Mouse (Mus musculus): ENCODE measurements around the gene March4.

Gene March4

DNA sequence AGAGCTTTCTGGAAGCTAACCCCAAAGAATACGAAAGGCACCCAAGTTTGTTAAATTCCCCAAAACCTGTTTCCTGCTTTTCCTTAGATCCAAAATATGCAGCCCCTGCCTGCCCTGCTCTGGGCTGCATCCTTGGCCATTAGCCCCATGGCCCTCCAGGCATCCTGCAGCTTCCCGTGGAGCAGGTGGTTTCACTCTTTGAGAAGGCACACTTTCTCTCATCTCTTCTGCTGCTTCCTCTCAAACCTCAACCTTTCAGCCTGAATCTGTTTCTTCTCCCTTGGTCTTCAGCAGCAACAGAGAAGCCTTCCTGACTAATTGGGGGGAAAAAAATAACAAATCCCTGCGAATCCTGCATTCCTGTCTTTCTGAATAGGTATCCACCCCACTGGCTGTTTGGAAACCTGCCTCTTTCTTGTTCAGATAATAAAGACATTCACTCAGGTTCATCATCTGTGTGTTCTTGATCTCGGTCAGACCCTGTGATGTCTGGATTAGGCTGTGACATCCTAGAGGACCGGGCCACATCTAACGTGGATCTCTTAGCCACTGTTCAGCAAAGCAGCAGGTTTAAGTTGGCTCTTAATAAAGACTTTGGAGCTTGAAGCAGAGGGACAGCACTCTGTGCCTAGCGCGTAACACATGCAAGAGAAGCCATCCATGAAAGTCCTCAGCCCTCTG, 6.1 kb downstream of the March4 start:
- no peak for DNase-seq (ENCODE audit: low read depth)

DNA sequence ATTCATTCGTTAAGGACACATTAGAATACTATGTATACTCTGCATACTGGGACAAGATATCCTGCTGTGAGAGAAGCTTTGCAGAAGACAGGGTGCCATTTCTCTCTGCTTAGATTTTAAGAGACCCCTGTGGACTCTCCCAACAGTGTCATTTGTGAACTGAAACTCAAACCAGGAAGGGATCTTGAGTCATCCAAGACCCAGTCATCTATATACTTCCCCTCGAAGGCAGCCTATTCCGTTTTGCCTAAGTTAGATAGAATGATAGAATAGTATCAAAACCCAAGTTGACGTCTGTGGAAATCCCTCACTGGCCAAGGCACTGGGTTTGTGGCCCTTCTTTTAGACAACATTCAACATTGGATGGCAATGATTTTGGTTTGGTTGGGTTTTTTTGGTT, 7.5 kb downstream of the March4 start:
- no peak for DNase-seq (ENCODE audit: low read depth)

DNA sequence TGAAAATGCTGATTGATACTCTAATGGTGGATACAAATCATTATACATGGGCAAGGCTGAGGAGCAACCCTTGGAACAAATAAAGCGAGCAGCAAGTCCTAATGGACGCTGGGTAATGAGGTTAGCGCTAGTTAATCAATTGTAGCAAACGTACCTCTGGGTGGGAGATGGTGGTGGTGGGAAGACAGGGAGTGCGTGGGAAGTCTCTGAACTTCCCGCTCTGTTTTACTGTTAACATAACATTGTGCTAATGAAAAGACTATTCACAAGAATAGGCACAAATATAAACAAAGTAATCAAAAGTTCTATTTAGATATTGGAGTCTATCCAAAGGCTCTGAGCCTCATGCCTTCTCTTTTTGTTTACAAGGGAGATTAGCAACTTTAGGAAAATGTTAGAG, 13.1 kb downstream of the March4 start:
- DNase-seq (ENCODE audit: low read depth), result no peak

DNA sequence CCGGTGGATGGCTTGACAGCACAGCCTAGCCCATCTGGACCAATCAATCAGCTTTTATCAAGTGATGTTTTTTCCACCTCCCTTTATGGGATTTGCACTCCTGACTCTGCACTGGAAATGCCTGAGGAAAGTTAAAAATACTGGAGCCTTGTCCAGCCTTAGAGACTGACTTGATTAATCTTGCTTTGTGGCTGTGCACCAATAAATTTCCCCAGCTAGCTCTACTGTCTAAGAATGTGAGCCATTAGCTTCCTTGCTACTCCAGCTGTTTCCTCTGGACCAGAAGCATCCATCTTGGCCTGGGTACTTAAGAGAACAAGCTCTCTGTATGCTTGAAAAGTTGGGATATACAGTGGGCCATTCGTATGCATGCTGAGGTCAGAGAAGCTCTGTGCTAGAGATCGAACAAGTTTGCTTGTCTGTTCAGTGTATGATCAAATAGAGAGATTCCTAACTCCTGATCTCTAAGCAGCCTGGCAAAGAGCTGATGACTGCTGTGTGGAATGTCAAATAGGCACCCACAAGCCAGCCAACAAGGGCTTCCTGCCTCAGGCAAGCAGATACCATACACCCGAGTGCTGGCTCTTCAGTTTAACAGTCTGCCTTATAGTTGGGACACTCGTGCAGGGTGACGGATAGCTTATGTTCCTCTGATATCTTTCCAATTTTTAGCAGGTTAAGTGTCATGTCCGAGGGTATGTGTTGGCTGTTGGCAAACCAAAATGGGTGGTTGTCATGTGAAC, 25.8 kb downstream of the March4 start:
- no peak for DNase-seq (ENCODE audit: low read depth)

DNA sequence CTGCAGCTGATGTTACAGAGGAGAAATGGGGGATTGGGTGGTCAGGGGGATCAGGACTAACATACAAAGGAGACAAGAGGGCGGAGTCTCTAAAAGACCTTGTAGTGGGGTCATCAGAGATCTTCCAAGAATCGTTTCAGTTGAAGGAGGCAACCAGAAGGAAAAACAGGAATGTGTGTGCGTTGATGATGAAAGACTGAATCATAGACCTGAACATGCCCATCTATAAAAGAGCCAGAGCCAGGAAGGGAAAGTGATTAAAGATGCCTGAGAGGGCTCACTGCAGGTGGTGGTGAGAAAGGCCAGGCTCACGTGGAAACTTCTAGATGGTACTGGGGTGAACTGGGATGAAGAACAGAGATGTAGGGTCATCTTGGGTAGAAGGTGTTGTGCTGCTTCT, 27.2 kb downstream of the March4 start:
- DNase-seq (ENCODE audit: low read depth), result no peak

DNA sequence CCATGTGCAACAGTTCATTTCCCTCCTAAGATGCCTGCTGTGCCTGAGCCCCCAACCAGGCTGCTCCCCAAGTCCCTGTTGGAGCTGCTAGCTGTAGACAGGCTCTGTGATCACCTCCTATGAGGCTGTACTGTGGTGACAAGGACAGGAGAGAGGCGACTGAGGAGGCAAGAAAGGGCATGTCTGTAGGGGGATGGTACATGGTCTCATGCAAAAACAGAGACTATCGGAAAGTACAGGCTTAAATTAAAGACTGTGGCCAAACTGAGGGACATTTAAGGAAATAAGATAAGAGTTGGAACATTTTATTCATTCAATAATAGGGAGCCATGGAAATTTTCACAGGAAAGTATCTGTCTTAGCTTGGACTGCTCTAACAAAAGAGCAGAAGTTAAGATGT, 29.1 kb downstream of the March4 start:
- no peak for DNase-seq (ENCODE audit: low read depth)

DNA sequence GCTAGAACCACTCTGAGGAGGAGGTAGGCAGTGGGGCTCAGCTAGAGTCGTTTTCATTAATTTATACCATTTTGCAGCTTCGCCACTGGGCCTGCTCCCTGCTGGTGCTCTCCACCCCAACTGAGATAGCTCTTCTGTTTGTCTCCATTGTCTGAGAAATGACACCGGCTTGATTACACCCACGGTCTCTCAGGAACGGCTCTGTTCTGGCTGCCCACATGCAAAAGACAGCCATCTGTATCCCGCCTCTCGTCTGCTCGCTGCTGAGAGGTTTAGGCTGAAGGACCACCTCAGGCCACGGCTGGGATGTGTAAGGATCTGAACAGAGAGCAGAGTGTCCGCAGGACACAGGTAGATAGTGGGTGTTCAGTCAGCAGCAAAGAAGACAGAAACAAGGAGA, 30.5 kb downstream of the March4 start:
- no peak for DNase-seq (ENCODE audit: low read depth)

DNA sequence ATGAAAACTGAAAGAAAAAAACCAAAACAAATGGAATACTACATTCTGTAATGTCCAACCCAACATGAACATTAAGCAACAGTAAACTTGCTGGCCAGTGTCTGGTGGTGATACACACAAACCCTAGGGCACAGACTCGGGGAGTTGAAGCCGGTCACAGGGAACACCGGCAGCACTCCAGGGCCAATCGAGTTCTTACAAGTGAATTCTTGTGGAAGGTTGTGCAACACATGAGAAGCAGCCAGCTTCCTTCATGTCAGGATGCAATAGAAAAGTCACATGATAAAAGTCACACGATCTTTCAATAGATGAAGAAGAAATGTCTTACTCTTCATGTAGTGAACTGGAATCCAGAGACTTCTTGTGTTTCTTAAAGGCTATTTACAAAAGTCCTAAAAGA, 39.1 kb downstream of the March4 start:
- no peak for DNase-seq (ENCODE audit: low read depth)

DNA sequence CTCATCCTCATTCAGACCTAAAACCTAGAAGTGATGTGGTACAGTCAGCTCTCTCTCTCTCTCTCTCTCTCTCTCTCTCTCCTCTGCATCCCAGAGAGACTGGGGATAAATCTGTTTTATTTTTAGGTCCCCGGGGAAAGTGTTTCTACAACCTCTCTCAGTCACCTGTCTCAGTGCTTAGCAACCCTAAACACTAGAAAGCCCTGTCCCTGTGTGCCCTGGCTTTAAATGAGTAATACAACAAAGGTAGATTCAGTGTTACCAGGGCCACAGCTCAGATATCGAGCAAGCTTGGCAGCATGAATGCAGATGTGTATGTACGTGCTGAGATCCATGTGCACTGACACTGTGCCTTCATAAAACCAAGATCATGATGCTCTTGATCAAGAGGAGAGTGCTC, 43.3 kb downstream of the March4 start:
- no peak for DNase-seq (ENCODE audit: low read depth)

DNA sequence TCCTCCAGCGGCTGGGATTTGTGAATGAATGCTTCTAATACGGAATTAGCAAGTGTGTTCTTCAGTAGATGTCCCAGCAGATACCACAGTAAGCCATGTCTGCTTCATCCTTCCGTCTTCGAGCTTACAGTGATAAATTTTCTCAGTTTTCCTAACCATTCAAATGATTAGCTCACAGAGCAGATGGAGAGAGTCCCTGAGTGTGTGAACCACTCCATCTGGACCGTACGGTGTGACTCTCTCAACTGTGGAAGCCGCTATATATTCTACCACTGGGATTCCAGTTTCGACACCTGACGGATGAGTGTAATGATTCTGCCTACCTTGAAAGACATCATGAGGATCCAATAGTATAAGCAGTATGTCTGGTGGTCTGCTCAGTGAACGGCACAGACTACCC, 44.1 kb downstream of the March4 start:
- DNase-seq (ENCODE audit: low read depth), result no peak

DNA sequence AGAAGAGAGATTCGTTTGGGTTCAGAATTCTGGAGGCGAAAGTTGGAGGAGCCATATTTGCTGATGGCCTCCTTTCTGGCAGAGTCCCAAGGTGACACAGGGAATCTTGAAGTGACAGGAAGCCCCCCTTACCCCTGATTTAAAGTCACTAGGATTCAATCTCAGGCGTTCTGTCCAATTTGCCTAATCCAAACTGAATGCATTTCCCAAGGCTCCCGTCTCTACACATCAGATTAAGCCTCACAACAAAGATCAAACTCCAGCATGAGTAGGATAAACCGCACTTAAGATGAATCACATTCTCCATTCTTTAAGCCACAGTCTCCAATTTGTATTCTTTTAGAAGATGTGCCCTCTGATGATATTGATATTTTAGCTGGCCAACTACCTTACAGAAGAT, 45.4 kb downstream of the March4 start:
- no peak for DNase-seq (ENCODE audit: low read depth)

DNA sequence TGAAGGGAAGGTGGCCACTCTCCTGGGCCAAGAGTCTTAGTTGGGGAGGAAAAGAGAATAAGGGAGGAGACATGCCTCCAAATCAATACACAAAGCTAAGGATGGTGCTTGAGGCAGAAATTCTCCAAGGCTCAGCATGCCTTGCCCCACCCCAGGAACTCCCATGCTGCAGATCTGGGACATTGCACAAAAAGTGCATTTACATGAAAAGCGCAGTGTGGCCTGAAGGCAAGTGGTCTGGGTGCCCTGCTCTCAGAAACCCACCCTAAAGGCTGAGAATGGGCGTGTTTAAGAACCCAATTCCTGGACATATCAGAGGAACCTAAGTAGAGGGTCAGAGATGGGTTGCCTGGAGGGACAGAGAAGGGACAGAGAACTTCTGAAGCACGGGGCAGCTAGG, 45.9 kb downstream of the March4 start:
- DNase-seq (ENCODE audit: low read depth), result no peak

DNA sequence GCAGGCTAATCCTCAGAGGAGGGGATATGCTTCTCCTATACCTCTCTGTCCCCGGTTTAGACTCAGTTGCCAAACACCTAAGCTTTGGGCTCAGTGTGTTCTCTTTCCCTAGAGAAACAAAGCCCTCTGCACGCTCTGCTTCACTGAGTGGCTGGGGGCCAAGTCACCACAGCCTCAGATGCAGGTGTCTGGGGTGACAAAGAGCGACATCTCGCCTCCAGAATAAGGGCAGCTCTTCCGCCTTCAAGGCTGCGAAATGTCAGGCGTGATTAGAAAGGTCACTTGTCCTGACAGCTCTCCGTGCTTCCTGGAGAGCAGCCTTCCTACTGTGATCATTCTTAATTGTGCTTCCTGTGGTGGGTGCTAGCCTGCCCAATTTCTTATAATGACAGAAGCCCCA, 46.5 kb downstream of the March4 start:
- no peak for DNase-seq (ENCODE audit: low read depth)

DNA sequence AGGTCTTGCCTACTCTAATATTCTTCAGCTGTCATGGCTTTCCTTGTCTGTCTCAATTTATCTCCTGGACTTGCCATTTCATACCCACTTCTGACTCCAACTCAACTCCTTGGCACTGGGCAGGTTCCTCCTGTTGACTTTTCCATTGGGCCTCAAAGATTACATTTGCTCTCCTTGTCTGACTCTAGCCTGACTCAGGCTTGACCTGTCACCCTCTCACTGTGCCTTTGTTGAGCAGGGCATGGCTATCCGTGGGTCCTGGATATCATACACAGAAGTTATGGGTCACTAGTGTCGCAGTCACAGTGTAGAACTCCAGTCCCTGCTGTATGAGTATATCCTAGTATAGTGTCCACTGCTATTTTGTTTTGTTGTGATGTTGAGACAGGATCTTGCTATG, 60.1 kb downstream of the March4 start:
- DNase-seq (ENCODE audit: low read depth), result no peak

DNA sequence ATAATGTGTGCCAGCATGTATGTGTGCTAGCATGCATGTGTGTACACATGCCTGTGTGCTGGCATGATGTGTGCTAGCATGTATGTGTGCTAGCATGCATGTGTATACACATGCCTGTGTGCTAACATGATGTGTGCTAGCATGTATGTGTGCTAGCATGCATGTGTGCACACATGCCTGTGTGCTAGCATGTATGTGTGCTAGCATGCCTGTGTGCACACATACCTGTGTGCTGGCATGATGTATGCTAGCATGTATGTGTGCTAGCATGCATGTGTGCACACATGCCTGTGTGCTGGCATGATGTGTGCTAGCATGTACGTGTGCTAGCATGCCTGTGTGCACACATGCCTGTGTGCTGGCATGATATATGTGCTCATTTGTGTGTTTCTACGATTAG, 67.7 kb downstream of the March4 start:
- DNase-seq (ENCODE audit: low read depth), result no peak

DNA sequence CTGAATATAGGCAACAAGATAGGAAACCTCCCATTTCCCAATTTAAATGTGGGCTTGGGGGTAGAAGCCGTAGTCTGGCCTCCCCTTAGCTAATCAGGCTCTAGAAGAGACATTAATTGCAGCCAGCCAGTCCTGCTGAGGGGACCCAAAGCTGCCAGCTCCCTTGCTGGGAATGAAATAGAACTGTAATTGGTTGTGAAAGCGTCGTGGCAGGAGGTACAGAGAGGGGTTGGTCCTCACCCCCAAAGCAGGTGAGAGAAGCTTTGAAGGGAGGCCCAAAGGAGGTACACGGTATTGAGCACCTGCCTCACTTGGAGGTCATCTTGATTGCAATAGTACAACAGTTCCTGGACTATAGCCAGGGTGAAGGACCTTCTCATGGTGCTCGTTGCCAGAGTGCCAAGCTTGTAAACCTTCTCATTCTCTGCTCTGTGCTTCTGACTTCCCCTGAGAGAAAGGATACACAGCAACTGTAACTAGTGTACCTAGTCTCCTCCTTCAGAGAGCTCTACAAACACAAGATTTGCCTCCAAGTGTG, 68.2 kb downstream of the March4 start:
- DNase-seq (ENCODE audit: low read depth), result no peak

DNA sequence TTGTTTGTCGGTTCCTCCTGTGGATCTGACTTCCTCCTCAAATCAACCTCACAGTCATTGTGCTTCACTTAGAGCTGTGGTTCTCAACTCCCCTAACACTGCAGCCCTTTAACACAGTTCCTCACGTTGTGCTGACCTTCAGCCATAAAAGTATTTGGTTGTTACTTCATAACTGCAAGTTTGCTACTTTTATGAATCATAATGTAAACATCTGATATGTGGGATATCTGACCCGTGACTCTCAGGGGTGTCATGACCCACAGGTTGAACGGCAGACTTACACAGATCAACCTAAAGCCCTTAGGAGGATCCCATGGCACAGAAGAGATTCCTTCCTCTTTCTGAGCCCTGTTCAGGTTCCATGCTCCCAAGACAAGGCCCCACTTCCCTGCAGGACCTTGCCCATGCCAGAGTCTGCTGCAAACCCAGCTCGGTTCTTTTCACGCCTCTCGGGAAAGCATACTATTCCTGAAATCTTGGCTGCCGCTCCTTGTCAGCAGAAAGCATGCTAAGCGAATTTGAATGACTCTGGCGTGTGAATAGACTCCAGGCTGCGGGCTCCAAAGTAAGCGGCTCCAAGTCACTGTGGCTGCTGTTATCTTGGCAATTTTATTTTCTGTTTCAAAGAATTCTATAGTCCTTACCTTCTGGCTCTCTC, 71.7 kb downstream of the March4 start:
- DNase-seq (ENCODE audit: low read depth), result no peak

DNA sequence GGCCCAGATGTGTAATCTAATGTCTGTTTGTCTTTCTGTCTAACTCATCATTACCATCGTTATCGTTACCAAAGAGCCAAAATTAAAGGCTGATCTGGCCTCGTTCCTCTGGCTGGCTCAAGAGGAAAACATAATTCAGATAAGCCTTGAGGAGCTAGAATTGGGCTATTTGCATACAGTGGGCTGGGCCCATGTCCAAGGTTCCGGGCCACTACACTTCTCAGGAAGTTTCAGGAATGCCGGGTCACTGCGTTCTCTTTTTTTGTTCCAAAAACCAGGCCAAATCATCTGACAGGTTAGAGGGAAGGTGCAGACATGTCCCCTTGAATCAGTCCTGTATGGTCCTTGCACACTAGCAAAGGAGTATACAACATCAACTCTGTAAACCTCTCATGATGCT, 74.2 kb downstream of the March4 start:
- no peak for DNase-seq (ENCODE audit: low read depth)

DNA sequence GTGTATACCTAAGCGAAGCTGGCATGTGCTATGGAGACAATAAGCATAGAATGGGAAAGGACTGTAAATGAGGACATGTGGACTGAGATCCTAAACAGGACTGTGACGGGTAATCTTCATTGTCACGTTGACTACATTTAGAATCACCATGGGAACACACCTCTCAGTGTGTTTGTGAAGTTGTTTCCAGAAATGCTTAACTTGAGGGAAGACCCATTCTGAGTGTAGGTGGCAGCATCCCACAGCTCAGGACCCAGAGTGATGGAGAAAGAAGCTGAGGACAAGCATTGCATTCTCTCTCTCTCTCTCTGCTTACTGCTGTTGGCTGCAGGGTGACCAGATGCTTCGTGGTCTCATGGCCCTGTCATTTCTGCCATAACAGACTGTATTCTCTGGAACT, 79.1 kb downstream of the March4 start:
- no peak for DNase-seq (ENCODE audit: low read depth)

DNA sequence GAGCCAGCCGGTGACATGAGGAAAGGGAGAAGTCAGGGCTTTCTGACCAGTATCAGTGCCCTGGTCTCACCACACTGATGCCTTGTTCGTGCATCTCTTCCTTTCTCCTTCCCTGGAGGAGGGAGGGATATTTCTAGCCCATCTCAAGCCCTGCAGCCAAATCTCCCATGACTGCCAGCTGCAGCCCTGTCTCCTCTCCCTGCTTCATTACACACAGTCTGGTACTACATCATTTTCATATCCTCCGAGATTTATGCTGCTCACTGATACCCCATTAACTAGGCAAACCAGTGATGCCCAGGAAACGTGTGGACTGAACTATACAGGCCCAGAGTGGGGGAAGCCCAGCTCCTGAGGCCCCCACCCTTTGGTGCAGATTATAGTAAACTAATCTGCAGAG, 80.8 kb downstream of the March4 start:
- no peak for DNase-seq (ENCODE audit: low read depth)

DNA sequence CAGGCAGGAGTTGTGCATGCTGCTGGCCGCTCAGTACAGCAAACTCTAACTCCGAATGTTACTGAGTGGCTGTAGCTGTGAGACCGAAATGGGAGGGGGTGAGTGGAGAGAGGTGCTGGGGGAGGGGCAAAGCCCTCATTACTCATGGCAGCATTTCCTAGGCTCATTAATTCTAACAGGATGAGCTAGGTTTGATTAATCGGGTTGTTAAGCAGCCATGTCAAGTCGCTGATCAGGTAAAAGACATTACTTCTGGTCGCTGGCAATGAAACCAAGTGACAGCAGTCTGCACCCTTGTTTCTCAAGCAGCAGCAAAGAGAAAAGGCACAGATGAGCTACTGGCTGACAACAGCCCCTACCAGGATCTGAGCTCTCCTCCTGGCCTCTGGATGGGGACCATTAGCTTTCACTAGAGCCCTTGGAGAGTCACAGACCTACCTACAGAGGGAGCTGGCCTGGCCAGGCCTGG, 82.0 kb downstream of the March4 start:
- no peak for DNase-seq (ENCODE audit: low read depth)

DNA sequence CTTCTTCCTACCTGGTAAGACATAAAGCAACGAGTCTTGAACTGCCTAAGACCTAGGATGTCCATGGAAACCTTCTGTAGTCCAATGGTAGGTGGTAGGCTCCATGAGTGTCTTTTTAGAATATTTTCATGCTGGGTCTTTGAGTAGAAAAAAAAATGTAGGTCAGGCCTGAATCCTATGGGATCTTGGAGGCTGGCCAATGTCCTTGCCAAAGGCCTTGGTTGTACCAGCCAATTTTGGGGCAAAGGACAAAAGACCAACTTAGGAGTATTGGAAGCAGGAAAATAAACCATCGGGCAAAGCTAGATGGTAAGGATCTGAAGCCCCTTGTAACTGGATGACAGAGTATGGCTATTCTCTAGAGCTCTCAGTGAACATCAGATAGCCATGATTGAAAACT, 83.9 kb downstream of the March4 start:
- DNase-seq (ENCODE audit: low read depth), result no peak

DNA sequence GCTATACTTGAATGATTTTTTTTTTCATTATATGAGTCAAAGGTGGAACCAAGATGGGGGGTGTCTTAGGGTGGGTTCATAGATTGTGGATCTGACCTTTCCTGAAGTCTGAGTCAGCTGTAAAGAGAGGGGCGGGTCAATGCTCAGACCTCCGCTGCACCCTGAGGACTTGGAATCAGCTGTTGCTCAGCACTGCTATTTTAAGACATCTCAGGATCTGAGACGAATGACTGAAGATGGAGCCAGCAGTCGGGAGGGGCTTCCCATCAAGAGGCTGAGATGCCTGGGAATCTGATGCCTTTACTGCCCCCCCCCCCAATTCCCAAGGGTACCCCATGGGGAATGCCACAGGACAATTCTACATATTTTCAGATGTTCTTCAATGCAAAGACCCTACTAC, 85.9 kb downstream of the March4 start:
- no peak for DNase-seq (ENCODE audit: low read depth)
